ENCODE assay signal across 16 mouse cellular contexts in genomic region chr4:62776881-62777280, GRCm38 (mm10).
DNase-seq lines count a peak whose midpoint lies in the region; ATAC-seq and TF ChIP-seq lines count a peak whose summit lies in the region.
"Had no signal": no experiment of that assay in that cellular context is flagged by ENCODE, and none has a peak within 500 bp of the region (broad histone marks: within the 10 kb centered on the region; RNA-seq: fewer than 3 reads in every experiment).

No protein-coding gene starts in this region.

- H3K4me3 ChIP-seq in gastrocnemius, adult 2 months, result no peak overlapping the region
- no peak overlapping the region for H3K4me3 ChIP-seq in liver, adult 2 months (ENCODE audit: insufficient read depth, low read depth, low read length)
- H3K4me3 ChIP-seq in liver, embryonic 12.5 days, result no peak overlapping the region
- H3K4me3 ChIP-seq in brown adipose tissue, adult 24 weeks (ENCODE audit: insufficient read depth, low read depth, low read length), result no peak overlapping the region

- H3K4me2 ChIP-seq in liver, embryonic 12.5 days, result no peak overlapping the region

- no peak for TF ChIP-seq CTCF in gastrocnemius, adult 2 months (IDR thresholded peaks at IDR 0.05)
- no peak for TF ChIP-seq CTCF in liver, adult 2 months (IDR thresholded peaks at IDR 0.05; ENCODE audit: low read depth, low read length)

- H3K4me1 ChIP-seq in liver, adult 2 months (ENCODE audit: control insufficient read depth, insufficient read depth, low read length), result peaks cover 24% of the 10 kb centered on the region
- H3K4me1 ChIP-seq in liver, embryonic 12.5 days, result no peaks in the 10 kb centered on the region
- peaks cover 12% of the 10 kb centered on the region for H3K4me1 ChIP-seq in brown adipose tissue, adult 24 weeks (ENCODE audit: control insufficient read depth, insufficient read depth, insufficient read length, low read length)

- no peaks in the 10 kb centered on the region for H3K27me3 ChIP-seq in liver, adult 2 months (ENCODE audit: control insufficient read depth, insufficient read depth, low read length)
- H3K27me3 ChIP-seq in liver, embryonic 12.5 days (replicated peaks), result peaks cover 20% of the 10 kb centered on the region

- TF ChIP-seq POLR2A in liver, adult 2 months (IDR thresholded peaks at IDR 0.05; ENCODE audit: extremely low read depth, insufficient read depth, low read length), result no peak

- intact Hi-C loops in gastrocnemius, adult 2 months (cut with DNase I), result no loop called here

- ATAC-seq in liver, embryonic 12.5 days, result no peak
- ATAC-seq: activated CD4-positive, CD25-positive, alpha-beta regulatory T cell, adult 4 months; CD4-positive, CD25-positive, alpha-beta regulatory T cell, adult 4 months; Patski had no signal

- DNase-seq in gastrocnemius, adult 2 months, result no peak
- DNase-seq in gastrocnemius, postnatal 4 days (ENCODE audit: low spot score in 2 of 2), result no peak
- peak; percentile 92 for DNase-seq in liver, adult 2 months (ENCODE audit: extremely low read depth, low read depth, low spot score)
- no peak for DNase-seq in urinary bladder, postnatal 10 days (ENCODE audit: low spot score)
- DNase-seq: adrenal gland, adult 8-10 months; adrenal gland, postnatal 25 days; cerebellum, adult 11 months; cerebellum, adult 11-12 months; cerebellum, adult 18-20 months; cerebellum, adult 2 months had no signal

- peak overlapping the region; percentile 20; the same call in 1 of the 2 replicates for H3K27ac ChIP-seq in gastrocnemius, adult 2 months
- H3K27ac ChIP-seq in liver, adult 2 months (replicated peaks; ENCODE audit: insufficient read depth, low read depth, low read length), result peak overlapping the region; percentile 92
- H3K27ac ChIP-seq in liver, embryonic 12.5 days, result no peak overlapping the region
- peak overlapping the region; percentile 56 for H3K27ac ChIP-seq in brown adipose tissue, adult 24 weeks (replicated peaks; ENCODE audit: low read depth, low read length)

- no peak overlapping the region for H3K9ac ChIP-seq in liver, adult 2 months (ENCODE audit: low read depth, low read length)
- H3K9ac ChIP-seq in liver, embryonic 12.5 days, result no peak overlapping the region

- no peaks in the 10 kb centered on the region for H3K36me3 ChIP-seq in liver, adult 2 months (ENCODE audit: control insufficient read depth, insufficient read depth, low read length)
- H3K36me3 ChIP-seq in liver, embryonic 12.5 days, result no peaks in the 10 kb centered on the region
- H3K36me3 ChIP-seq: G1E had no signal

- WGBS in liver, adult 2 months, result 20% methylated on average over 9 of the region's 9 CpGs
- WGBS in liver, embryonic 12.5 days (ENCODE audit: insufficient replicate concordance), result 63% methylated on average over 9 of the region's 9 CpGs

- no peaks in the 10 kb centered on the region for H3K79me2 ChIP-seq in liver, adult 2 months (ENCODE audit: control insufficient read depth, insufficient read depth, low read length)

- H3K9me3 ChIP-seq in liver, embryonic 12.5 days (replicated peaks), result no peaks in the 10 kb centered on the region
